Mouse (Mus musculus) G1E (cell line): ENCODE results near the gene Hps3. TPM values are rescaled to one million over a fixed set of nuclear protein-coding genes. Genes with fewer than 3 reads are reported as not detected.
A peak's percentile ranks its signal among the peaks of the same experiment; 100 is the strongest.

Source experiments
- ATAC-seq: 2 replicates; pipeline ENCODE4 v1.8.0; 2016; ENCODE audit warnings: mild to moderate bottlenecking; ENCODE audit not compliant: insufficient number of reproducible peaks, poor library complexity, low FRiP score, severe bottlenecking; ENCODE audit errors: extremely low read depth
- DNase-seq: peaks from one replicate; pipeline ENCODE4 v3.0.0; 2012; ENCODE audit warnings: low spot score
- H3K27me3 ChIP-seq: 2 replicates; pipeline ENCODE4 v1.6.1; 2012; ENCODE audit warnings: mild to moderate bottlenecking, low read length, inconsistent platforms; ENCODE audit not compliant: insufficient read depth
- H3K36me3 ChIP-seq: replicated peaks from 2 replicates; pipeline ENCODE3; 2012; ENCODE audit warnings: mild to moderate bottlenecking, inconsistent platforms
- H3K4me1 ChIP-seq: 2 replicates; pipeline ENCODE4 v1.6.1; 2012; ENCODE audit warnings: low read depth, low read length, inconsistent platforms, mixed read lengths; ENCODE audit not compliant: insufficient read depth
- H3K4me3 ChIP-seq: 2 replicates; pipeline ENCODE4 v1.5.1; 2012; ENCODE audit warnings: low read depth, mild to moderate bottlenecking, inconsistent platforms, low read length, moderate library complexity, mixed read lengths
- H3K9me3 ChIP-seq: replicated peaks from 2 replicates; pipeline ENCODE4 v1.6.1; 2012; ENCODE audit warnings: inconsistent platforms
- CTCF ChIP-seq: IDR thresholded peaks from 2 replicates; pipeline ENCODE4 v1.5.1; 2012; ENCODE audit warnings: low read depth, low read length, inconsistent platforms, mixed read lengths
- GATA1 ChIP-seq: IDR thresholded peaks from 2 replicates; pipeline ENCODE4 v1.6.1; 2012; ENCODE audit warnings: borderline replicate concordance, low read length, inconsistent platforms, mixed read lengths
- GATA2 ChIP-seq: IDR thresholded peaks from 2 replicates; pipeline ENCODE4 v1.6.1; 2012; ENCODE audit warnings: low read depth, low read length, inconsistent platforms, borderline replicate concordance
- POLR2AphosphoS5 ChIP-seq: IDR thresholded peaks from 2 replicates; pipeline ENCODE4 v1.6.1; 2012; ENCODE audit warnings: low read depth, low read length, inconsistent platforms; ENCODE audit not compliant: insufficient replicate concordance
- TAL1 ChIP-seq: conservative IDR thresholded peaks from 2 replicates; pipeline ENCODE4 v1.6.1; 2012; ENCODE audit warnings: low read depth, low read length, inconsistent platforms, mixed read lengths
- polyA plus RNA-seq: library from polyadenylated mRNA; stranded (reverse); fragments of >175 nt; gene quantifications from 2 replicates; pipeline ENCODE4 v1.2.3, GENCODE M21; 2012
- total RNA-seq, 2 experiments: library from RNA; stranded (forward) in 1 of 2; stranded (reverse) in 1 of 2; fragments of 200-1000 nt in 1 of 2; fragments of >200 nt in 1 of 2; fragmentation: Nextera tagmentation in 1 of 2; gene quantifications; 2 replicates each; pipeline ENCODE4 v1.2.3; 2014 to 2017

Hps3 gene
- total and polyA plus RNA-seq, 3 experiments, result 15.0 to 39.3 (median 27.5) TPM

DNA sequence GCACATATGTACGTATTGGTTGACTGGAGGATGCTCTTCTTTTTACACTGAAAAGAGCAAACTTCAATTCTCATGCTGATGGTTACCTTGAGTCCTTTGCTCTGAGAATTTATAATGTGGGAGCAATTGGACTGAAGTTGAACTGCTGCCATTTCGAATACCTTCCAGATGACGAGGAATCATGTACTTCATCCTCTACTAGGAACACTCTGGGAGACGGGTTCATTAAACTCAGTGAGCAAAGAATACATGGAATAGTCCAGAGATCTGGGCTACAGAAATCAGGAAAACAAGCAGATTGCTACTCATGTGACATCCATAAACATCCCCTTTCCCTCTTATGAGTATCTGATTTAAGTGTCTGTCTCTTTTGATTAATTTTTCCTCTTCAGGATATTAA is 954 bp upstream of the Hps3 start:
- ATAC-seq, result no peak
- H3K9me3 ChIP-seq, result no peaks in the 10 kb centered on the region
- no peaks in the 10 kb centered on the region for H3K27me3 ChIP-seq
- H3K4me3 ChIP-seq, result no peak overlapping the region
- peaks cover 18% of the 10 kb centered on the region for H3K4me1 ChIP-seq
- no peak for DNase-seq
- TF ChIP-seq CTCF, result no peak
- no peak for TF ChIP-seq GATA1
- no peak for TF ChIP-seq POLR2AphosphoS5
- TF ChIP-seq TAL1, result no peak
- no peak for TF ChIP-seq GATA2
- peaks cover 8% of the 10 kb centered on the region for H3K36me3 ChIP-seq

DNA sequence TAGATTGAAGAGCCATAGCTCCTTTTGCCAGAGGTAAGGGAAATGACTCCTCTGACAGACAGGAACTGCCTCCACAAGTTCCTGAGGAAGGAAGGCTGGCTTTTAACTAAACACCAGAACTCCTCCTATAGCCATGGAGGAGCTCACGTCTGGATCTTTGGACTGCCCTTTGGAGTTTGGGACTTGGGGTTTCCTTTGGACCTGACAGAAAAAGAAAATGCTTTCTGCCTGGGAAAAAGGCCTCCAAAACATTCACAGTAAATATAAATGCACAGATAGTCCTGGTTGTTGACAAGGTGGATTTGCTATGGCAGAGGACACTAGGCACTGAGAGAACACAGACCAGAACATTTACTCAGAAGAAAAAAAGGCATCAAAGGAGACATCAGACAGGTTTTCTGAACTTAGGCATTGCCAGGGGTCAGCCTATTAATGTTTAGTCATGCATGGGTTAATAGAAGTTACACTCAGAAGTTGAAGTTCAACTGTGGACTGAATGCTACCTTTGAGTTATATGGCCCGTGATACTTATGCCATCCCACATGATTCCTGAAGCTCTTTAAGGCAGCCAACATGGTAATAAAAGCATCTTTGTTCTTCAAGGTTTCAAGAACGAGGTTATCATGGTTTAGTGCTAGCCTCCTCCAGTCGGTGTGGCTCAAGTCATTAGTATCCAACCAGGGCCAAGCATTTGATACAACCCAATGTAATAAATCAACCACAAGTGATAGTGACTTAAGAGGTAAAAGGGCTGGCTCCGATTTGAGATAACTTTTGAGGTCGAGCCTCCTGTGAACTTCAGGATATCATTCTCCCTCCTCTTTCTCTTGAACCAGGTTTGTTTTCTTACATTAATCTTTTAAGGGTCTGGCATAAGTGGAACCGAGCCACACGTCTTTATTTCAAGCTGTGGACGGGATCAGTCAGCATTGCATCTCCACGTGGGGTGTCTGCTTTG is 1.1 kb downstream of the Hps3 start:
- no peaks in the 10 kb centered on the region for H3K27me3 ChIP-seq
- DNase-seq, result no peak
- peak overlapping the region; percentile 94 for H3K4me3 ChIP-seq
- no peak for ATAC-seq
- no peaks in the 10 kb centered on the region for H3K9me3 ChIP-seq
- H3K4me1 ChIP-seq, result peaks cover 18% of the 10 kb centered on the region
- H3K36me3 ChIP-seq, result peaks cover 21% of the 10 kb centered on the region
- no peak for TF ChIP-seq POLR2AphosphoS5
- no peak for TF ChIP-seq TAL1
- no peak for TF ChIP-seq CTCF
- TF ChIP-seq GATA1, result no peak
- TF ChIP-seq GATA2, result no peak

GRCm38 (mm10) chr3:20030807-20031206 is 4.3 kb downstream of the Hps3 start:
- H3K36me3 ChIP-seq, result peaks cover 49% of the 10 kb centered on the region
- ATAC-seq (no peak), DNase-seq (no peak)
- H3K9me3 ChIP-seq, result no peaks in the 10 kb centered on the region
- H3K4me1 ChIP-seq, result peaks cover 18% of the 10 kb centered on the region
- no peak overlapping the region for H3K4me3 ChIP-seq
- TF ChIP-seq POLR2AphosphoS5 (no peak), TAL1 (no peak), GATA1 (no peak), GATA2 (no peak), CTCF (no peak)
- no peaks in the 10 kb centered on the region for H3K27me3 ChIP-seq

DNA sequence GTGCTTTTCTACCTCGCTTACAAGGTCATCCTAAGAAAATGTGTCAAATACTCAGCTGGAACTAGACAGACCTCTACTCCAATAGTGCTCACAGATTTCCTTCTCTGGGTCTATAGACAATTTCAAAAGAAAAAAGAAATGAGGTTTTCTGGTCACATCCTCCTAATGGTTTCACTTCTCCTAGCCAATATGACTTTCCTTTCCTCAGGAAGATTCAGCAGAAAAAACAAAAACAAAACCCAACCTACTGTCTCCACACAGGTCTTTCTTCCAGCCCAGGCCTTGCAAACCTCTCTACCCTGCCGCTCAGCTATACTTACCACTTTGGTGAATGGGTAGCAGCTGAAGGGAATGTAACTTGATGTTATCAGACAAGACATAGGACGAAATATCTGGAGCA is 6.5 kb downstream of the Hps3 start:
- no peak for DNase-seq
- H3K36me3 ChIP-seq, result peaks cover 70% of the 10 kb centered on the region
- peaks cover 3% of the 10 kb centered on the region for H3K4me1 ChIP-seq
- H3K27me3 ChIP-seq, result no peaks in the 10 kb centered on the region
- no peak for ATAC-seq
- no peak overlapping the region for H3K4me3 ChIP-seq
- TF ChIP-seq POLR2AphosphoS5, result no peak
- no peak for TF ChIP-seq GATA2
- TF ChIP-seq CTCF, result no peak
- TF ChIP-seq GATA1, result no peak
- TF ChIP-seq TAL1, result no peak
- no peaks in the 10 kb centered on the region for H3K9me3 ChIP-seq

DNA sequence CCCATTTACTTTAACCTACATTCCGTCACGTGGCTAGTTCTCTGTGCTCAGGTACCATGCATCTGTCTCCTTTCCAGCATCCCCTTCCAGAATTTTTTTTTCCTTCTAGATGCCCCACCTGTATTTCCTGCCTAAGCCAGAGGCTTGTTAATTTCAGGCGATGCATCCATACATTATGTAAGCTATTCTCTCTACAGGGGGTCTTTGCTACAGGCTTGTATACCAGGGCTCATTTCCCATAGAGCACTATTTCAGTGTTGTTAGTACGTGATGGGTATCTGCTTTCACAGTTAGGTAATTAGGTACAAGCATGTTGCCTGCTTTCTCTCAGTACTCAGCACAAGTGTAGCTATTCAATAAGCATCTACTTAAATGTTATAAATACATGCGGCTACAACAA is 7.3 kb downstream of the Hps3 start:
- H3K4me3 ChIP-seq, result no peak overlapping the region
- no peak for TF ChIP-seq POLR2AphosphoS5
- TF ChIP-seq GATA1, result no peak
- TF ChIP-seq CTCF, result no peak
- no peak for TF ChIP-seq GATA2
- TF ChIP-seq TAL1, result no peak
- H3K4me1 ChIP-seq, result no peaks in the 10 kb centered on the region; the same call in 1 of the 2 replicates
- DNase-seq (no peak), ATAC-seq (no peak)
- H3K9me3 ChIP-seq, result no peaks in the 10 kb centered on the region
- no peaks in the 10 kb centered on the region for H3K27me3 ChIP-seq
- peaks cover 73% of the 10 kb centered on the region for H3K36me3 ChIP-seq

GRCm38 (mm10) chr3:20026996-20027689 is 8.0 kb downstream of the Hps3 start:
- no peaks in the 10 kb centered on the region for H3K27me3 ChIP-seq
- no peaks in the 10 kb centered on the region for H3K4me1 ChIP-seq
- ATAC-seq (no peak), DNase-seq (no peak)
- H3K4me3 ChIP-seq, result no peak overlapping the region
- peaks cover 77% of the 10 kb centered on the region for H3K36me3 ChIP-seq
- TF ChIP-seq CTCF, result no peak
- TF ChIP-seq TAL1, result no peak
- no peaks in the 10 kb centered on the region for H3K9me3 ChIP-seq
